Mouse (Mus musculus): Measurements from ENCODE around the gene Syk. TPM values are rescaled to one million over a fixed set of nuclear protein-coding genes. Genes with fewer than 3 reads are reported as not detected.

Gene Syk
- polyA plus RNA-seq, 1 experiment from 2014 or later: 1.0 TPM

DNA sequence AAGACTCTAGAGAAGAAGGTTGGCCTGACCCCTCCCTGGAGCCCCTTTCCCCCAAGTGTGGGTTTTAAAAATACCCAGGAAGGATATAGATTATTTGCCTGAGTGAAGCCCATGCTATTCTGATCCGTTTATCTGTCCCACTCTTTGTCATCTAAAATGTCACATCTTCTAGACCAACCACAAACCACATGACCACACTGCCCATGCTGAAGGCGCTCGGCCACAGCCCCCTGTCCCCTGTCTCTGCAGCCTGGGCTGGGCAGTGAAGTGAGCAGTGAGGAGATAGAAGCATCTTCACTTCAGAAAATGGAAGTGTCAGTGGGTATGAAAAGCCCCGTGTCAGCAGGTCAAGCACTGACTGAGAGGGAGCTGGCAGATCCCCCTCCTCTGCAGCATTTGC lies 40.3 kb upstream of the Syk start:
- 75% methylated on average over 4 of the region's 4 CpGs for WGBS
- DNase-seq (ENCODE audit: low spot score): no peak
- Histone ChIP-seq H3K4me2 (ENCODE audit: low read length) (no peak overlapping the region), H3K4me3 (ENCODE audit: low read depth, low read length) (no peak overlapping the region), H3K36me3 (ENCODE audit: control insufficient read depth, insufficient read depth, low read length) (no peaks in the 10 kb centered on the region), H3K27me3 (replicated peaks; ENCODE audit: control insufficient read depth, insufficient read depth, low read length) (no peaks in the 10 kb centered on the region), H3K27ac (ENCODE audit: low read depth, low read length) (no peak overlapping the region), H3K9ac (ENCODE audit: low read length) (no peak overlapping the region), H3K4me1 (ENCODE audit: control insufficient read depth, insufficient read depth, low read length) (no peaks in the 10 kb centered on the region), H3K9me3 (replicated peaks; ENCODE audit: control insufficient read depth, low read length) (no peaks in the 10 kb centered on the region)
- no peak for ATAC-seq

DNA sequence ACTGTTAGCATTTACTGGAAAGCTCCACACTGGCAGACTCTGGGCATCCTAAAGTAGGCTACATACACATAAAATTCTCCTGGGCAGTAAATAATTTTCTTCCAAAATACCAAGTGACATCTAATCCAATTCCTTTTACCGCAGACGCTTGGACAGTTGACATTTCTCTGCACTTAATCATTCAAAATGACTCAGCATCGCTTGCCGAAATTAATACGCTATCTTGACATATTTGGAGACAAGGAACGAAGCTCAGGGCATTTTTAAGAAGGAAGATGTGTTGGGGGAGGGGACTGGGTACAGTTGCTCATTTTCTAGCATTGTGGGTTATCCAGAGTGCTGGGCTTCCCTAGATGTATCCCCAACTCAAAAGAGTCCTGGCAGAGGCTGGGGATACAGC lies 36.7 kb upstream of the Syk start:
- ATAC-seq: no peak
- DNase-seq (ENCODE audit: low spot score): no peak
- no peaks in the 10 kb centered on the region for H3K4me1 ChIP-seq (ENCODE audit: control insufficient read depth, insufficient read depth, low read length)
- H3K9ac ChIP-seq (ENCODE audit: low read length): no peak overlapping the region
- no peak overlapping the region for H3K27ac ChIP-seq (ENCODE audit: low read depth, low read length)
- no peaks in the 10 kb centered on the region for H3K27me3 ChIP-seq (replicated peaks; ENCODE audit: control insufficient read depth, insufficient read depth, low read length)
- 89% methylated on average over 6 of the region's 6 CpGs for WGBS
- H3K4me3 ChIP-seq (ENCODE audit: low read depth, low read length): no peak overlapping the region
- H3K4me2 ChIP-seq (ENCODE audit: low read length): no peak overlapping the region
- no peaks in the 10 kb centered on the region for H3K9me3 ChIP-seq (replicated peaks; ENCODE audit: control insufficient read depth, low read length)
- no peaks in the 10 kb centered on the region for H3K36me3 ChIP-seq (ENCODE audit: control insufficient read depth, insufficient read depth, low read length)

DNA sequence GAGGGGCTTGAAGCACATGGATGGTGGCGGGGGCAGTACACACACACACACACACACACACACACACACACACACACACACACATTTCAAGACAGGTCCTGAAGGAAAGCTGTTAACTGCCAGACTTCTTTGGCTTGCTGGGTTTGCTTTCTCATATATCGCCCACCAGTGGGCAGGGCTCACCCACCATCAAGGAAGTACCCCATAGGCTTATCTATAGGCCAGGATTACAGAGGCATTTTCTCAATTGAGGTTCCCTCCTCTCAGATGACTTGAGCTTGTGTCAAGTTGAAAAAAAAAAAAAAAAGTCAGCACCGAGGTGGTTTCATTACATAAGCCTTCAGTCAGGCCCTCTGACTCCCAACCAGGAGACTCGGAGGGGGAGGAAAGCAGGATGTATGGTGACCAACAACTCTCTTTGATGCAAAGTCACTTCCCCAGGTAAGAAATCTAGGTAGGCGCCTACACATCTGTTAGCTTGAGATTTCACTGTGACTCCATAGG lies 32.2 kb upstream of the Syk start:
- Histone ChIP-seq H3K36me3 (ENCODE audit: control insufficient read depth, insufficient read depth, low read length) (no peaks in the 10 kb centered on the region), H3K27me3 (replicated peaks; ENCODE audit: control insufficient read depth, insufficient read depth, low read length) (no peaks in the 10 kb centered on the region), H3K4me3 (ENCODE audit: low read depth, low read length) (no peak overlapping the region), H3K4me1 (ENCODE audit: control insufficient read depth, insufficient read depth, low read length) (no peaks in the 10 kb centered on the region), H3K4me2 (ENCODE audit: low read length) (no peak overlapping the region), H3K9me3 (replicated peaks; ENCODE audit: control insufficient read depth, low read length) (no peaks in the 10 kb centered on the region), H3K27ac (ENCODE audit: low read depth, low read length) (no peak overlapping the region), H3K9ac (ENCODE audit: low read length) (no peak overlapping the region)
- WGBS: 84% methylated on average over 5 of the region's 5 CpGs
- ATAC-seq (no peak), DNase-seq (ENCODE audit: low spot score) (no peak)

DNA sequence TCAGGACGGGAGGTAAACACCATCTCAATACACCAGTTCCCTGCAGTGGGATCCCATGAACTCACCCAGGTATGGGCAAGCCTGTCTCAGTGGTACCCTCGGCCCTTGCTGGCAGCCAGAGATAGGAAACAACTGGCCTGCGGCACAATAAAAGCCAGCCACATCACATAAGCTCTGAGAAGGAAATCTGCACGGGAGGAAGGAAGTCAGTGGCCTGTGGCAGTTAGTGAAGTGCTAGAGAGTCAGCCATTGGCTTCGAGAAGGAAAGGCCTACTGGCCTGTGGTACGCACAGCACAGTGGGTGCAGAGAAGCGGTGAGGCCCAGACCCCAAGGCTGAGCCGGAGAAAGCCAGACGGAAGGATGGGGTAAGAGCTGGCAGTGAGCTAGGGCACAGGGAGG lies 31.7 kb upstream of the Syk start:
- Histone ChIP-seq H3K4me2 (ENCODE audit: low read length) (no peak overlapping the region), H3K27me3 (replicated peaks; ENCODE audit: control insufficient read depth, insufficient read depth, low read length) (no peaks in the 10 kb centered on the region), H3K36me3 (ENCODE audit: control insufficient read depth, insufficient read depth, low read length) (no peaks in the 10 kb centered on the region), H3K27ac (ENCODE audit: low read depth, low read length) (no peak overlapping the region), H3K4me1 (ENCODE audit: control insufficient read depth, insufficient read depth, low read length) (no peaks in the 10 kb centered on the region), H3K4me3 (ENCODE audit: low read depth, low read length) (no peak overlapping the region), H3K9me3 (replicated peaks; ENCODE audit: control insufficient read depth, low read length) (no peaks in the 10 kb centered on the region), H3K9ac (ENCODE audit: low read length) (no peak overlapping the region)
- WGBS: 85% methylated on average over 9 of the region's 9 CpGs
- DNase-seq (ENCODE audit: low spot score): no peak
- no peak for ATAC-seq

DNA sequence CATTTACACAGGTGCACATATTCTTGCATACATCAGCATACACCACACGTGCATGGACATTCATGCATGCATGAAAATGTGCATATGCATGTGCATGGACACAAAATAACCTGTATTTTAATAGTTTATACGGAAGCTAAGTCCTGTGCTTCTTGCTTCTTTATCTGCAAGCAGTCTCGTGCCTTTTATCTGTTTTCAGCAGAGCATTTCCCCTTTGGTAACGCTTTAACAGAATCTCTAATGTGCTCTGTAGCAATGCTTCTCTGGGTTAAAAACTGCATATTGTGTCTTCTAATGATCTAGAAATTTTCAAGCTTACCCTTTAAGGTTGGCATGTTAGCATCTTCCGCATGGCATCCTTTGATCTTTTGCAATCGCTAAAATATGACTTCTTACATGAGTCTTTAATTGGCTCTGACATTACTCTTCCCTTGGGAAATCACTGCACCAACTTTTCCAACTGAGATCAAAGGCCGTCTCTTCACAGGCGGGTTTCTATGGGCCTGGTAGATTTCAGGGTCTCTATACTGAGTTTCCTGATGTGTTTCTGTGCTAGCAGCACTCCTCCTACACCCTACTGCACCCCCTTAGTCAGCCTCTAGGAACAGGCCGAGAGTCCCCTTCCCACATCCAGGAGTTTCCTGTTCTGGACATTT lies 30.0 kb upstream of the Syk start:
- 79% methylated on average over 9 of the region's 9 CpGs for WGBS
- no peak for ATAC-seq

DNA sequence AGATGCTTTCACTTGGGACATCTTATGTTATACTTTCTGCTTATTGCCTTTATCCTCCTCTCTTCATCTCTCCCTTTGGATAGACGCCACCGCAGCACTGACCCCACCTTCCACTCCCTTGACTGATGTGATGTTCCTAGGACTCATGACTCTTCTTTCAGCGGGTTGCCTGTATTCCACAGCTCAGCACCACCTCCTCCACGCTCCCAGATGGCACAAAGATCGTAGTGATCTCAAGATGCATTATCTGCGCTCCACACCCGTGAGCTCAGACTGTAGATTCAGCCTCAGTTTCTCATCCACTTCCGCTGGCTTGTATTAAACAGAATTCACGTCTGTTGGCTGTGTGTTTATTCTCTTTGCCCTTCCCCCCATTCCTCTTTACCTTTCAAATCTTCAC lies 28.3 kb upstream of the Syk start:
- Histone ChIP-seq H3K4me1 (ENCODE audit: control insufficient read depth, insufficient read depth, low read length) (no peaks in the 10 kb centered on the region), H3K27ac (ENCODE audit: low read depth, low read length) (no peak overlapping the region), H3K36me3 (ENCODE audit: control insufficient read depth, insufficient read depth, low read length) (no peaks in the 10 kb centered on the region), H3K4me3 (ENCODE audit: low read depth, low read length) (no peak overlapping the region), H3K4me2 (ENCODE audit: low read length) (no peak overlapping the region), H3K27me3 (replicated peaks; ENCODE audit: control insufficient read depth, insufficient read depth, low read length) (no peaks in the 10 kb centered on the region), H3K9ac (ENCODE audit: low read length) (no peak overlapping the region), H3K9me3 (replicated peaks; ENCODE audit: control insufficient read depth, low read length) (no peaks in the 10 kb centered on the region)
- ATAC-seq (no peak), DNase-seq (ENCODE audit: low spot score) (no peak)
- 90% methylated on average over 9 of the region's 9 CpGs for WGBS

More for the DNA sequence above, 30.0 kb upstream of the Syk start:
- H3K4me1 ChIP-seq (ENCODE audit: control insufficient read depth, insufficient read depth, low read length): no peaks in the 10 kb centered on the region
- no peaks in the 10 kb centered on the region for H3K9me3 ChIP-seq (replicated peaks; ENCODE audit: control insufficient read depth, low read length)
- no peak overlapping the region for H3K27ac ChIP-seq (ENCODE audit: low read depth, low read length)
- H3K36me3 ChIP-seq (ENCODE audit: control insufficient read depth, insufficient read depth, low read length): no peaks in the 10 kb centered on the region
- DNase-seq (ENCODE audit: low spot score): no peak
- H3K27me3 ChIP-seq (replicated peaks; ENCODE audit: control insufficient read depth, insufficient read depth, low read length): no peaks in the 10 kb centered on the region
- no peak overlapping the region for H3K9ac ChIP-seq (ENCODE audit: low read length)
- no peak overlapping the region for H3K4me2 ChIP-seq (ENCODE audit: low read length)
- H3K4me3 ChIP-seq (ENCODE audit: low read depth, low read length): no peak overlapping the region

DNA sequence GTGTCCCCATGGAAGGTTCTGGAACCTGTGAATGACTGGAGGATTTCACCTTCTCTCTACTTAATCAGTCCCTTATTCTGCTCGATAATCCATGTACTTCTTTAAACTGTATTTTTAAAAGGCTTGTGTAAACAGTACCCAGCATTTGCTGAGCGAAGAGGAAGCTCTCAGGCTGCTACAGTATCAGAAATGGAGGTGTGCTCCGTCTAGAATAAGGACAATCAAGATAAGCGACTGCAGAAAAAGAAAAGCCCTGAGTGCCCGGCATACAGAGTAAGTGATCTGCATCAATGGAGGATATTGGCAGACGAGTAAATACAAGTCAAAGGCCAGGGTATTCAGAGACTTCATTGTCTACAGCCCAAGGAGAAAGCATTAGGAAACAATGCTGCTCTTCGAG lies 25.6 kb upstream of the Syk start:
- DNase-seq (ENCODE audit: low spot score): no peak
- Histone ChIP-seq H3K27ac (ENCODE audit: low read depth, low read length) (no peak overlapping the region), H3K4me2 (ENCODE audit: low read length) (no peak overlapping the region), H3K9me3 (replicated peaks; ENCODE audit: control insufficient read depth, low read length) (no peaks in the 10 kb centered on the region), H3K9ac (ENCODE audit: low read length) (no peak overlapping the region), H3K27me3 (replicated peaks; ENCODE audit: control insufficient read depth, insufficient read depth, low read length) (no peaks in the 10 kb centered on the region), H3K4me3 (ENCODE audit: low read depth, low read length) (no peak overlapping the region), H3K36me3 (ENCODE audit: control insufficient read depth, insufficient read depth, low read length) (no peaks in the 10 kb centered on the region), H3K4me1 (ENCODE audit: control insufficient read depth, insufficient read depth, low read length) (peaks cover 12% of the 10 kb centered on the region)
- no peak for ATAC-seq
- 67% methylated on average over 7 of the region's 7 CpGs for WGBS

DNA sequence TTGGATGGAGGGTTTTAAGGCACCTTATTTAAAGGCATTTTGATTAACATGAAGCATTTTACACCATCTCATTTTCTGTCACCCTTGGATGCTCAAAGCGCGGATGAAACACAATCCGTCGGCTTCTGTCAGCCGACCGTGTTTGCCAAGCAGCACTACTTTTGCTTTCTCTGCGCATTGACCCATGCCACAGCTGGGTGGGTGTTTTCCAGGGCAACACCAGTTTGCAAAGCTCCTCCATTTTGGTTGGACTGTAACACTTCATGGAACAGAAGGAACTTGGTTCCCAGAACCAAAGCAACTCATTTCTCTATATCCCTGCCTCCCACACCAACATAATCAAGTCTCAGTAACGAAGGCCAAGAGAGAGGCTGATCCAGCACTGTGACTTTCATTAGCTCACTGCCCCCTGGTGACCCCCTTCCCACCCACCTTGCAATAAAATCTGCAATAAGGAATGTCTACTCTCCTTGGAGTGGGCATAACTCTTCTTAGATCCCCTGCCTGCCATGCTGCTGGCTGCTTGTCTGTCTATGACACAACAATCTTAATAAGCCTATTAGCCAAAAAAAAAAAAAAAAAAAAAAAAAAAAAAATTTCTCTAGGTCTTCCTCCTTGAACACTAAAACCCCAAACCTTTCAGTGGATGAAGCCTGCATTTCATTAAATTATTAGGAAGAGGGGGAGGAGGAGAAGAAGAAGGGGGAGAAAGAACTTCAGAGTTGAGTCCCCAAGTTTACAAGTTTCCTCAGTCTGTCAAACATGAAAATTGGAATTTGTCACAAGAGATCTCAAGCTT lies 21.4 kb upstream of the Syk start:
- H3K27ac ChIP-seq (ENCODE audit: low read depth, low read length): peak overlapping the region; percentile 44; the same call in 1 of the 2 replicates
- no peaks in the 10 kb centered on the region for H3K9me3 ChIP-seq (replicated peaks; ENCODE audit: control insufficient read depth, low read length)
- no peak overlapping the region for H3K4me2 ChIP-seq (ENCODE audit: low read length)
- no peak overlapping the region for H3K4me3 ChIP-seq (ENCODE audit: low read depth, low read length)
- 71% methylated on average over 8 of the region's 8 CpGs for WGBS
- no peak overlapping the region for H3K9ac ChIP-seq (ENCODE audit: low read length)
- DNase-seq (ENCODE audit: low spot score) (no peak), ATAC-seq (peak; percentile 5; the same call in 1 of the 2 replicates)
- H3K36me3 ChIP-seq (ENCODE audit: control insufficient read depth, insufficient read depth, low read length): no peaks in the 10 kb centered on the region
- peaks cover 22% of the 10 kb centered on the region for H3K4me1 ChIP-seq (ENCODE audit: control insufficient read depth, insufficient read depth, low read length)
- H3K27me3 ChIP-seq (replicated peaks; ENCODE audit: control insufficient read depth, insufficient read depth, low read length): no peaks in the 10 kb centered on the region

DNA sequence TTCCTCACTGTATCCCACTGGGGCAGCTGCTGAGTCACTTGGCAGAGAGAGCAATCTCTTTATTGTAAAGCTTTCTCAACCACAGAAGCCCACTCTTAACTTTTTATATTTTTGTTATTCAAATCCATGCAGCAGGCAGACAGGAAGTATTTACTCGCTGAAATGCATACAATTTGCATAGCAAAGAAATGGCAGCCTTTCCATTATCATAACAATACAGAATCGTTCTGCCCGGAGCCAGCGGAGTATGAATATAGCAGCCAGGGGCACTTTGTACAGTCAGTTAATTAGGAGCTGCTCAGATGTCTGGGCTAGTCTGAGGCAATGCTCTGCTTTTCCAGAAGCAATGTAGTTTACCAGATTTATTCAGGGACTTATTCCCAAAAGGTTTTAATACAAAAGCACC lies 20.8 kb upstream of the Syk start:
- no peaks in the 10 kb centered on the region for H3K36me3 ChIP-seq (ENCODE audit: control insufficient read depth, insufficient read depth, low read length)
- 2% methylated on average over 4 of the region's 4 CpGs for WGBS
- H3K4me1 ChIP-seq (ENCODE audit: control insufficient read depth, insufficient read depth, low read length): peaks cover 22% of the 10 kb centered on the region
- no peaks in the 10 kb centered on the region for H3K27me3 ChIP-seq (replicated peaks; ENCODE audit: control insufficient read depth, insufficient read depth, low read length)
- H3K4me3 ChIP-seq (ENCODE audit: low read depth, low read length): no peak overlapping the region
- H3K9ac ChIP-seq (ENCODE audit: low read length): no peak overlapping the region
- H3K27ac ChIP-seq (ENCODE audit: low read depth, low read length): peak overlapping the region; percentile 40; the same call in 1 of the 2 replicates
- H3K4me2 ChIP-seq (ENCODE audit: low read length): no peak overlapping the region
- ATAC-seq: peak; percentile 94
- H3K9me3 ChIP-seq (replicated peaks; ENCODE audit: control insufficient read depth, low read length): no peaks in the 10 kb centered on the region
- peak; percentile 95 for DNase-seq (ENCODE audit: low spot score)

All from forebrain, embryonic 14.5 days (tissue).